Mouse (Mus musculus): ENCODE measurements at regions not wholly inside any gene's neighbourhood (a gene's known extent, or its start where the extent isn't known, plus 50 kb on each side); places are given as distances from the start of the nearest gene placed in this dataset.

DNA sequence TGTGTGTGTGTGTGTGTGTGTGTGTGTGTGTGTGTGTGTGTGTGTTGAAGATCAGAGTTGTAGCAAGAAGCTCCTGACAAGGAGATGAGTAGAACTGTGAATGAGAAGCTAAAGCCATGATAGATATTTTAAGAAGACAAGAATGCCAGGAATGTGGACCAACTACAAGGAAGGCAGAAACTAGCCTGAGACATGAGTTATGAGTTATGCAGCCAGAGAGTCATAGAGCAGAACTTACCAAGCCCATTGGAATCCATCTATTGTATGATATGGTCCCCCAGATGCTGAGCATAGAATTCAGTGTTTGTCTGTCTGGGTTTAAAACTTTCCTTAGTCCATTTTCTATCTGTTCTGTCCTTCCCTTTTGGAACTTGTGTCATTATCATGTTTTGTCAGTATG is 244.2 kb upstream of the Nat3 start:
- no peak overlapping the region for H3K4me2 ChIP-seq (replicated peaks; ENCODE audit: low read depth, low read length)
- no peaks in the 10 kb centered on the region for H3K27me3 ChIP-seq (replicated peaks; ENCODE audit: insufficient read depth, low read length)
- H3K9ac ChIP-seq (replicated peaks; ENCODE audit: low read depth): no peak overlapping the region
- H3K9me3 ChIP-seq (ENCODE audit: low read length): no peaks in the 10 kb centered on the region
- no peaks in the 10 kb centered on the region for H3K4me1 ChIP-seq (ENCODE audit: insufficient read depth, low read depth, low read length)
- H3K27ac ChIP-seq (ENCODE audit: low read length): no peak overlapping the region
- no peak for DNase-seq (ENCODE audit: low spot score)
- H3K4me3 ChIP-seq (ENCODE audit: low read depth, low read length): no peak overlapping the region
- no peak for ATAC-seq
- no peaks in the 10 kb centered on the region for H3K36me3 ChIP-seq (ENCODE audit: insufficient read depth, low read length)
- TF ChIP-seq EP300 (IDR thresholded peaks at IDR 0.05) (no peak), CTCF (IDR thresholded peaks at IDR 0.05) (no peak)

DNA sequence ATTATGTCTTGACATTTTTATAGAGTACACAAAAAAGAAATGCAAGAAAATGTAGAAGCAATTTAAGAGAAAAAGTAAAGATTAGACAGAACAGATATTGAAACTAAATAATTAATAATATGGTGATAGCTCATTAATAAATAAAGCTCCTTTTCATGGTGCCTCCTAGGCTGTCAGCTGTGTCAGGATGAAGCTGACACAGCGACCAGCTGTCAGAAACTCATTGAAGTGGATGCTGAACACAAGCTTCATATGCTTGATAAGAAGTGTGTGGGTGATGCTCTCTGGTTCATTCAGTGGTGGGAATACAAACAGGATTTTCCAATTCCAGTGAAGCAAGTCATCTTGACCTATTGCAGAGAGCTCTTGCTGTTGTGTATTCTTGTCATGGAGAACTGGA is 213.2 kb upstream of the Nat3 start:
- TF ChIP-seq CTCF (IDR thresholded peaks at IDR 0.05): no peak
- TF ChIP-seq EP300 (IDR thresholded peaks at IDR 0.05): no peak
- no peaks in the 10 kb centered on the region for H3K9me3 ChIP-seq (ENCODE audit: low read length)
- H3K4me3 ChIP-seq (ENCODE audit: low read depth, low read length): no peak overlapping the region
- no peak for ATAC-seq
- H3K36me3 ChIP-seq (ENCODE audit: insufficient read depth, low read length): no peaks in the 10 kb centered on the region
- WGBS: 65% methylated on average over 1 of the region's 1 CpGs
- H3K9ac ChIP-seq (replicated peaks; ENCODE audit: low read depth): no peak overlapping the region
- DNase-seq (ENCODE audit: low spot score): no peak
- no peak overlapping the region for H3K27ac ChIP-seq (ENCODE audit: low read length)
- H3K27me3 ChIP-seq (replicated peaks; ENCODE audit: insufficient read depth, low read length): no peaks in the 10 kb centered on the region
- no peak overlapping the region for H3K4me2 ChIP-seq (replicated peaks; ENCODE audit: low read depth, low read length)
- H3K4me1 ChIP-seq (ENCODE audit: insufficient read depth, low read depth, low read length): no peaks in the 10 kb centered on the region

DNA sequence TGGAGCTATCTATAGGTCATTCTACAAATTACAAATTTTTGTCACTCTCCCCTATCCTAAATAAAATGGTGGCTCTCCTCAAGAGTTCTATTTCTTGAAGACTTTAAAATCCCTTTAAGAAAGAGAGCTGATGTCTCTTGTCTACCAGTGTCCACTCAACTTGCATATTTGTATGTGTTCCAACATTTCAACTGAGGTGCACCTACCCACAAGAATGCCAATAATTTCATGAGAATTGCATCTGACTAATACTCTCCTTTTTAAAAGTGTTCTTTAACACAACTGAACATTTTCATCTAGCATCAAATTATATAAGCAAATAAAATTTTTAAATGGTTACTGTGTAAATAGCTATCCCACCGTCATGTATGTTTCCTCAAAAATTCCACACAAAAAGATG is 206.3 kb upstream of the Nat3 start:
- TF ChIP-seq CTCF (IDR thresholded peaks at IDR 0.05): no peak
- no peak for TF ChIP-seq EP300 (IDR thresholded peaks at IDR 0.05)
- H3K36me3 ChIP-seq (ENCODE audit: insufficient read depth, low read length): no peaks in the 10 kb centered on the region
- no peaks in the 10 kb centered on the region for H3K27me3 ChIP-seq (replicated peaks; ENCODE audit: insufficient read depth, low read length)
- no peak overlapping the region for H3K4me2 ChIP-seq (replicated peaks; ENCODE audit: low read depth, low read length)
- ATAC-seq (no peak), DNase-seq (ENCODE audit: low spot score) (no peak)
- no peaks in the 10 kb centered on the region for H3K4me1 ChIP-seq (ENCODE audit: insufficient read depth, low read depth, low read length)
- H3K4me3 ChIP-seq (ENCODE audit: low read depth, low read length): no peak overlapping the region
- H3K9ac ChIP-seq (replicated peaks; ENCODE audit: low read depth): no peak overlapping the region
- 78% methylated on average over 1 of the region's 1 CpGs for WGBS
- no peak overlapping the region for H3K27ac ChIP-seq (ENCODE audit: low read length)
- H3K9me3 ChIP-seq (ENCODE audit: low read length): no peaks in the 10 kb centered on the region

DNA sequence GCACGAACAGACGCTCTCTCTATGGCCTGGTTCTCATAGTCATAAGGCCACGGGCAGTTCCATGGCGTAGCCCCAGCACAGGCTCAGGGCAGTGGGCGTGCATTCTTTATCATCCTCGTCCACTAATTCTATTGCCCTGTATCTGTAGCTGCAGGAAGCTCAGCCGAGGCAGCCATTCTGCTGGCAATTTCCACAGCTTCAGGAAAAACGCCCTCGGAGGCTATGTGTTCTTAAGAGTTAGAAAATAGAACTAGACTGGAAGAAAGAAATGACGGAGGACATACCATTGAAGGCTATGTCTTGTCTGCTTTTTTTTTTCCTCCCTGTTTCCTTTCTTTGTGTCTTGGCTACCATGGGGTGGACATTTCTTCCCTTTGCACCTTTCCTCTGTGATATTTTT is 205.0 kb upstream of the Nat3 start:
- Histone ChIP-seq H3K27me3 (replicated peaks; ENCODE audit: insufficient read depth, low read length) (no peaks in the 10 kb centered on the region), H3K4me3 (ENCODE audit: low read depth, low read length) (no peak overlapping the region), H3K4me2 (replicated peaks; ENCODE audit: low read depth, low read length) (no peak overlapping the region), H3K4me1 (ENCODE audit: insufficient read depth, low read depth, low read length) (no peaks in the 10 kb centered on the region), H3K27ac (ENCODE audit: low read length) (no peak overlapping the region), H3K9me3 (ENCODE audit: low read length) (no peaks in the 10 kb centered on the region), H3K9ac (replicated peaks; ENCODE audit: low read depth) (no peak overlapping the region), H3K36me3 (ENCODE audit: insufficient read depth, low read length) (no peaks in the 10 kb centered on the region)
- no peak for ATAC-seq
- TF ChIP-seq EP300 (IDR thresholded peaks at IDR 0.05): no peak
- no peak for TF ChIP-seq CTCF (IDR thresholded peaks at IDR 0.05)
- whole genome bisulfite sequencing: 85% methylated on average over 10 of the region's 10 CpGs
- DNase-seq (ENCODE audit: low spot score): no peak

DNA sequence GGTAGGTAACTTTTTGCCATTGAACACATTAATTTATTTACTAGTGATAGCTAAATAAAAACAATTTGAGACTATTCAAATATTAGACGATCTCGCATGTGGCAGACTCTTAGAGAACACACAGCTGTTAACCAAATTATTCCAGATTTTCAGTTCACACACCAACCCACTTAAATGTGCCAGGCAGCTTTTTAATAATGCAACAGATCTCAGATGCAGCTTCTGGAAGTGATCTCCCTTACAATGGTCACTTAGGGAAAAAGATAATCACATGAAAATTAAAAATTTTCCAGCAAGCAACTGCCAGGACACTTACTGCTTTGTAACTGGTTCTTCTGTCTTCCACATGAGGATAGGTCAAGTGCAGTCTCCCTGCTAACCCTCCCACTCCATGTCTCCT is 203.1 kb upstream of the Nat3 start:
- DNase-seq (ENCODE audit: low spot score) (no peak), ATAC-seq (no peak)
- H3K9me3 ChIP-seq (ENCODE audit: low read length): no peaks in the 10 kb centered on the region
- H3K4me3 ChIP-seq (ENCODE audit: low read depth, low read length): no peak overlapping the region
- no peaks in the 10 kb centered on the region for H3K27me3 ChIP-seq (replicated peaks; ENCODE audit: insufficient read depth, low read length)
- no peak overlapping the region for H3K27ac ChIP-seq (ENCODE audit: low read length)
- no peaks in the 10 kb centered on the region for H3K4me1 ChIP-seq (ENCODE audit: insufficient read depth, low read depth, low read length)
- no peak overlapping the region for H3K4me2 ChIP-seq (replicated peaks; ENCODE audit: low read depth, low read length)
- TF ChIP-seq CTCF (IDR thresholded peaks at IDR 0.05): no peak
- TF ChIP-seq EP300 (IDR thresholded peaks at IDR 0.05): no peak
- H3K9ac ChIP-seq (replicated peaks; ENCODE audit: low read depth): no peak overlapping the region
- H3K36me3 ChIP-seq (ENCODE audit: insufficient read depth, low read length): no peaks in the 10 kb centered on the region
- 81% methylated on average over 2 of the region's 2 CpGs for WGBS

DNA sequence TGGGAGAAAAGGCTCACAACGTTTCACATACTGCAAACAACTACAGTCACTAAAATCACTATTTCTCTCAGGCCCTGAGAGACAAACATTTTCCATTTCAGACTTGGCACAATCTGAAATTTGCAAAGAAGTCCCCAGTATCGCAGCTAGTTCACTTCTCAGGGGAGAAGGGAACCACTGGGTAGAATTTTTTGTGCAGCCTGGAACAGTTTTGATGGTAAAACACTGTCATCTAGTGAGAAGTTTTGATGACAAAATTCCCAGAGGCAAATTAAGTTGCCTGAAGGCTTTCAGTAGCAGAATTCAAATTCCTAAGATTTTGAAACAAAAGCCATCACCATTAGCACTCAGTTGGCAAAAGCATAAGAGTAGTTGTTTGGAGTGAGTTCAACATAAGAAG is 195.2 kb upstream of the Nat3 start:
- no peak overlapping the region for H3K4me3 ChIP-seq (ENCODE audit: low read depth, low read length)
- no peak overlapping the region for H3K9ac ChIP-seq (replicated peaks; ENCODE audit: low read depth)
- TF ChIP-seq CTCF (IDR thresholded peaks at IDR 0.05) (no peak), EP300 (IDR thresholded peaks at IDR 0.05) (no peak)
- H3K27ac ChIP-seq (ENCODE audit: low read length): no peak overlapping the region
- DNase-seq (ENCODE audit: low spot score) (no peak), ATAC-seq (no peak)
- no peaks in the 10 kb centered on the region for H3K27me3 ChIP-seq (replicated peaks; ENCODE audit: insufficient read depth, low read length)
- no peaks in the 10 kb centered on the region for H3K36me3 ChIP-seq (ENCODE audit: insufficient read depth, low read length)
- no peak overlapping the region for H3K4me2 ChIP-seq (replicated peaks; ENCODE audit: low read depth, low read length)
- no peaks in the 10 kb centered on the region for H3K4me1 ChIP-seq (ENCODE audit: insufficient read depth, low read depth, low read length)
- no peaks in the 10 kb centered on the region for H3K9me3 ChIP-seq (ENCODE audit: low read length)
- 68% methylated on average over 2 of the region's 2 CpGs for WGBS

DNA sequence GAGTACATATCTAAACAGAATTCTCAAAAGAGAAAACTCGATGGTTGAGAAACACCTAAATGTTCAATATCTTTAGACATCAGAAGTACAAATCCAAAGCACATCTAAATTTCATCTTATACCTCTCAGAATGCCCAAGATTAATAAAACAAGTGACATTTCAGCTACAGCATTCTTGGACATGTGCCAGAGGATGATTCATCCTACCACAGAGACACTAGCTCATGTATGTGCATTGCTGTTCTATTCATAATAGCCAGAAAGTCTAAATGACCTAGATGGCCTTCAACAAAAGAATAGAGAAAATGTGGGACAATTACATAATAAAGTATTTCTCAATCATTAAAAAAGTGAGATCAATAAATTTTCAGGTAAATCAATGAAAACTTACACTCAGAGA is 146.6 kb upstream of the Nat3 start:
- Histone ChIP-seq H3K4me2 (replicated peaks; ENCODE audit: low read depth, low read length) (no peak overlapping the region), H3K9ac (replicated peaks; ENCODE audit: low read depth) (no peak overlapping the region), H3K9me3 (ENCODE audit: low read length) (no peaks in the 10 kb centered on the region), H3K36me3 (ENCODE audit: insufficient read depth, low read length) (no peaks in the 10 kb centered on the region), H3K4me3 (ENCODE audit: low read depth, low read length) (no peak overlapping the region), H3K27me3 (replicated peaks; ENCODE audit: insufficient read depth, low read length) (no peaks in the 10 kb centered on the region), H3K27ac (ENCODE audit: low read length) (no peak overlapping the region), H3K4me1 (ENCODE audit: insufficient read depth, low read depth, low read length) (no peaks in the 10 kb centered on the region)
- TF ChIP-seq CTCF (IDR thresholded peaks at IDR 0.05) (no peak), EP300 (IDR thresholded peaks at IDR 0.05) (no peak)
- 80% methylated on average over 1 of the region's 1 CpGs for WGBS
- DNase-seq (ENCODE audit: low spot score) (no peak), ATAC-seq (no peak)
